Mouse (Mus musculus) stomach, postnatal 0 days (tissue): ENCODE results near the gene Ankmy1. TPM values are rescaled to one million over a fixed set of nuclear protein-coding genes. Genes with fewer than 3 reads are reported as not detected.

Experiments
- ATAC-seq: fragments of 200-750 bp; cut with Nextera tagmentation; 2 replicates; pipeline ENCODE4 v1.8.0; 2017; ENCODE audit not compliant: low FRiP score, low TSS enrichment
- DNase-seq: peaks from one replicate; pipeline ENCODE4 v3.0.0-alpha.2; 2016; ENCODE audit warnings: low spot score
- H3K27ac ChIP-seq: fragments of 300-500 bp; sonication (generic); replicated peaks from 2 replicates; pipeline ENCODE4 v1.5.1; 2014; ENCODE audit warnings: mild to moderate bottlenecking, control low read depth
- H3K27me3 ChIP-seq: fragments of 300-500 bp; sonication (generic); 2 replicates; pipeline ENCODE4 v1.6.1; 2014; ENCODE audit warnings: low read length; ENCODE audit not compliant: control insufficient read depth, insufficient read depth
- H3K36me3 ChIP-seq: fragments of 300-500 bp; sonication (generic); 2 replicates; pipeline ENCODE4 v1.6.1; 2014; ENCODE audit warnings: low read length, mixed read lengths; ENCODE audit not compliant: control insufficient read depth, insufficient read depth
- H3K4me1 ChIP-seq: fragments of 300-500 bp; sonication (generic); replicated peaks from 2 replicates; pipeline ENCODE4 v1.6.1; 2014; ENCODE audit warnings: antibody characterized with exemption; ENCODE audit not compliant: control insufficient read depth, insufficient read depth
- H3K4me2 ChIP-seq: fragments of 300-500 bp; sonication (generic); replicated peaks from 2 replicates; pipeline ENCODE4 v1.6.1; 2014; ENCODE audit warnings: low read depth, mild to moderate bottlenecking, control low read depth, moderate library complexity
- H3K4me3 ChIP-seq: fragments of 300-500 bp; sonication (generic); 2 replicates; pipeline ENCODE4 v1.5.1; 2014; ENCODE audit warnings: low read depth, low read length, control low read depth
- H3K9ac ChIP-seq: fragments of 300-500 bp; sonication (generic); 2 replicates; pipeline ENCODE4 v1.6.1; 2014; ENCODE audit warnings: mild to moderate bottlenecking, low read length, control low read depth, mixed read lengths
- H3K9me3 ChIP-seq: fragments of 300-500 bp; sonication (generic); 2 replicates; pipeline ENCODE4 v1.6.1; 2016; ENCODE audit warnings: low read length; ENCODE audit not compliant: control insufficient read depth
- CTCF ChIP-seq: IDR thresholded peaks from 2 replicates; pipeline ENCODE4 v1.5.1; 2016; ENCODE audit warnings: antibody characterized with exemption, low read depth, mild to moderate bottlenecking, moderate library complexity
- EP300 ChIP-seq: optimal IDR thresholded peaks from 2 replicates; pipeline ENCODE3; 2016; ENCODE audit warnings: antibody characterized with exemption
- WGBS: fragments of 180-500 bp; shearing (Covaris S2); extraction: QIAGEN DNeasy Blood & Tissue Kit; methylation state at CpG from one replicate; pipeline ENCODE4 v1.1.7; 2014; 5-methylcytosine and 5-hydroxymethylcytosine counted together
- polyA plus RNA-seq: library from polyadenylated mRNA; unstranded; fragments of >200 nt; fragmentation: Nextera tagmentation; extraction: Ambion mirVana; gene quantifications from 2 replicates; pipeline ENCODE4 v1.2.1, GENCODE M21; 2015

Ankmy1 gene
- polyA plus RNA-seq, 1 experiment from 2014 or later: 0.16 TPM

GRCm38 (mm10) chr1:92832011-92833010 lies 70.4 kb downstream of the Ankmy1 start:
- Histone ChIP-seq H3K27ac (peak overlapping the region; percentile 84), H3K4me2 (peak overlapping the region; percentile 93), H3K4me1 (no peaks in the 10 kb centered on the region; the same call in 1 of the 2 replicates), H3K9me3 (no peaks in the 10 kb centered on the region), H3K9ac (peak overlapping the region; percentile 71), H3K4me3 (peak overlapping the region; percentile 63), H3K27me3 (no peaks in the 10 kb centered on the region), H3K36me3 (no peaks in the 10 kb centered on the region)
- under 1% methylated on average over 62 of the region's 62 CpGs for WGBS
- TF ChIP-seq EP300 (no peak), CTCF (peak; percentile 38)
- ATAC-seq: no peak
- peak; percentile 55 for DNase-seq

GRCm38 (mm10) chr1:92831188-92832001 lies 71.3 kb downstream of the Ankmy1 start, which contains the start of gene Gpc1:
Gene Gpc1, plus strand, starts transcription at chr1:92831645.
- Histone ChIP-seq H3K4me3 (peak within 1 kb of the TSS; percentile 63), H3K4me2 (peak within 1 kb of the TSS; percentile 93), H3K9me3 (no peaks in the 10 kb centered on the region), H3K9ac (peak within 1 kb of the TSS; percentile 71), H3K36me3 (no peaks in the 10 kb centered on the region), H3K27me3 (no peaks in the 10 kb centered on the region), H3K4me1 (no peaks in the 10 kb centered on the region; the same call in 1 of the 2 replicates), H3K27ac (peak within 1 kb of the TSS; percentile 84)
- WGBS: 1% methylated on average over 23 of the region's 99 CpGs
- ATAC-seq: peak; percentile 76
- TF ChIP-seq EP300: no peak
- TF ChIP-seq CTCF: no peak
- peak; percentile 73 for DNase-seq

- Histone ChIP-seq H3K27ac (no peak overlapping the region), H3K4me2 (peak overlapping the region; percentile 93), H3K4me1 (no peaks in the 10 kb centered on the region; the same call in 1 of the 2 replicates), H3K9ac (no peak overlapping the region), H3K27me3 (no peaks in the 10 kb centered on the region), H3K9me3 (no peaks in the 10 kb centered on the region), H3K4me3 (peak overlapping the region; percentile 63), H3K36me3 (no peaks in the 10 kb centered on the region)
- ATAC-seq (no peak), DNase-seq (no peak)
- TF ChIP-seq CTCF (no peak), EP300 (no peak)
- WGBS: 10% methylated on average over 13 of the region's 13 CpGs
Observed at GRCm38 (mm10) chr1:92830626-92831187, 72.0 kb downstream of the Ankmy1 start.

GRCm38 (mm10) chr1:92815756-92816294 lies 86.9 kb downstream of the Ankmy1 start:
- Histone ChIP-seq H3K9me3 (no peaks in the 10 kb centered on the region), H3K9ac (no peak overlapping the region), H3K36me3 (no peaks in the 10 kb centered on the region), H3K27ac (no peak overlapping the region), H3K27me3 (no peaks in the 10 kb centered on the region), H3K4me2 (no peak overlapping the region), H3K4me3 (no peak overlapping the region), H3K4me1 (no peaks in the 10 kb centered on the region)
- TF ChIP-seq EP300 (no peak), CTCF (no peak)
- ATAC-seq: no peak
- DNase-seq: no peak
- WGBS: 72% methylated on average over 5 of the region's 5 CpGs

- ATAC-seq (no peak), DNase-seq (no peak)
- H3K4me1 ChIP-seq: no peaks in the 10 kb centered on the region
- WGBS: 44% methylated on average over 9 of the region's 9 CpGs
- no peak overlapping the region for H3K9ac ChIP-seq
- no peaks in the 10 kb centered on the region for H3K27me3 ChIP-seq
- H3K4me2 ChIP-seq: no peak overlapping the region
- no peak overlapping the region for H3K4me3 ChIP-seq
- H3K36me3 ChIP-seq: no peaks in the 10 kb centered on the region
- no peaks in the 10 kb centered on the region for H3K9me3 ChIP-seq
- H3K27ac ChIP-seq: no peak overlapping the region; the same call in 1 of the 2 replicates
- TF ChIP-seq CTCF (no peak), EP300 (no peak)
Observed at GRCm38 (mm10) chr1:92815100-92815499, 87.6 kb downstream of the Ankmy1 start.
